Mouse (Mus musculus) left cerebral cortex, postnatal 4 days (tissue): ENCODE measurements around the gene Exoc3l4. TPM values are rescaled to one million over a fixed set of nuclear protein-coding genes. Genes with fewer than 3 reads are reported as not detected.

Experiments used
- total RNA-seq, 2 experiments: library from RNA; stranded (reverse); gene quantifications; 2 replicates each; pipeline ENCODE4 v1.2.3; 2021

The Exoc3l4 gene
- total RNA-seq, 2 experiments from 2014 or later, result 0.62 to 1.6 TPM

Other genes with a start within 250 kb of the Exoc3l4 start
- gene 4930595D18Rik, start 232.5 kb upstream of the Exoc3l4 start, total RNA-seq, result not detected
- 10 to 100 TPM; 15.9 to 16.3 TPM for gene Amn, start 145.9 kb upstream of the Exoc3l4 start, total RNA-seq
- gene Cdc42bpb, start 39.3 kb upstream of the Exoc3l4 start, total RNA-seq, result 100 to 1,000 TPM; 153 to 168 TPM
- gene Lbhd2, start 10.2 kb upstream of the Exoc3l4 start, total RNA-seq, result 1 to 10 TPM; 1.4 to 4.0 TPM
- gene Tnfaip2, start 25.5 kb downstream of the Exoc3l4 start, total RNA-seq, result under 1 TPM; 0.38 to 0.50 TPM
- gene Gm266, start 68.8 kb downstream of the Exoc3l4 start, total RNA-seq, result 1 to 10 TPM; 2.2 to 2.8 TPM
- gene Eif5, start 121.0 kb downstream of the Exoc3l4 start, total RNA-seq, result 100 to 1,000 TPM; 270 to 278 TPM
- gene Mark3, start 157.5 kb downstream of the Exoc3l4 start, total RNA-seq, result 100 to 1,000 TPM; 139 to 141 TPM